Mouse (Mus musculus) forebrain, embryonic 10.5 days (tissue): ENCODE measurements at regions not wholly inside any gene's neighbourhood (a gene's known extent, or its start where the extent isn't known, plus 50 kb on each side); places are given as distances from the start of the nearest gene placed in this dataset.
A peak's percentile ranks its signal among the peaks of the same experiment; 100 is the strongest.

Experiments
- DNase-seq: peaks from one replicate; pipeline ENCODE4 v3.0.0-alpha.2; 2017; ENCODE audit warnings: low spot score; ENCODE audit errors: extremely low spot score
- H3K27ac ChIP-seq: fragments of 300-500 bp; sonication (generic); 2 replicates; pipeline ENCODE4 v1.5.1; 2016; ENCODE audit warnings: mild to moderate bottlenecking
- H3K27me3 ChIP-seq: fragments of 300-500 bp; sonication (generic); 2 replicates; pipeline ENCODE4 v1.6.1; 2016; ENCODE audit warnings: mild to moderate bottlenecking; ENCODE audit not compliant: poor library complexity, severe bottlenecking
- H3K36me3 ChIP-seq: fragments of 300-500 bp; sonication (generic); replicated peaks from 2 replicates; pipeline ENCODE4 v1.6.1; 2016; ENCODE audit warnings: mild to moderate bottlenecking, moderate library complexity
- H3K4me1 ChIP-seq: fragments of 300-500 bp; sonication (generic); 2 replicates; pipeline ENCODE4 v1.6.1; 2016
- H3K4me3 ChIP-seq: fragments of 300-500 bp; sonication (generic); 2 replicates; pipeline ENCODE4 v1.5.1; 2016; ENCODE audit warnings: mild to moderate bottlenecking, moderate library complexity
- H3K9me3 ChIP-seq: fragments of 300-500 bp; sonication (generic); 2 replicates; pipeline ENCODE4 v1.6.1; 2016; ENCODE audit warnings: mild to moderate bottlenecking, moderate library complexity
- WGBS: fragments of 180-500 bp; shearing (Covaris S2); methylation state at CpG from one replicate; pipeline ENCODE4 v1.1.7; 2016; 5-methylcytosine and 5-hydroxymethylcytosine counted together

- peaks cover 2% of the 10 kb centered on the region; the same call in 1 of the 2 replicates for H3K4me1 ChIP-seq
- H3K9me3 ChIP-seq: no peaks in the 10 kb centered on the region
- DNase-seq: no peak
- H3K27ac ChIP-seq: no peak overlapping the region
- no peak overlapping the region for H3K4me3 ChIP-seq
- no peaks in the 10 kb centered on the region for H3K27me3 ChIP-seq
- WGBS: 83% methylated on average over 2 of the region's 2 CpGs
- no peaks in the 10 kb centered on the region for H3K36me3 ChIP-seq
These were observed 625.8 kb downstream of the Gm826 start for GRCm38 (mm10) chr2:159708141-159708540.

- Histone ChIP-seq H3K36me3 (no peaks in the 10 kb centered on the region), H3K4me3 (no peak overlapping the region), H3K4me1 (peaks cover 8% of the 10 kb centered on the region), H3K27me3 (no peaks in the 10 kb centered on the region), H3K9me3 (no peaks in the 10 kb centered on the region), H3K27ac (no peak overlapping the region)
- WGBS: 28% methylated on average over 3 of the region's 3 CpGs
- no peak for DNase-seq
These were observed 619.3 kb downstream of the Gm826 start for GRCm38 (mm10) chr2:159714633-159715032.

- H3K27ac ChIP-seq: no peak overlapping the region
- H3K36me3 ChIP-seq: no peaks in the 10 kb centered on the region
- peaks cover 5% of the 10 kb centered on the region; the same call in 1 of the 2 replicates for H3K4me1 ChIP-seq
- 56% methylated on average over 2 of the region's 2 CpGs for WGBS
- no peak overlapping the region for H3K4me3 ChIP-seq
- H3K27me3 ChIP-seq: no peaks in the 10 kb centered on the region
- DNase-seq: no peak
- H3K9me3 ChIP-seq: 0 out of 2 replicates have a peak, but pooled peaks cover 5% of the 10 kb centered on the region
These were observed 615.2 kb downstream of the Gm826 start for GRCm38 (mm10) chr2:159718738-159719137.

- Histone ChIP-seq H3K27ac (no peak overlapping the region), H3K36me3 (no peaks in the 10 kb centered on the region), H3K9me3 (0 out of 2 replicates have a peak, but pooled peaks cover 5% of the 10 kb centered on the region), H3K4me3 (no peak overlapping the region), H3K27me3 (no peaks in the 10 kb centered on the region), H3K4me1 (peaks cover 4% of the 10 kb centered on the region)
- 45% methylated on average over 7 of the region's 7 CpGs for WGBS
- no peak for DNase-seq
These were observed 608.5 kb downstream of the Gm826 start for GRCm38 (mm10) chr2:159725158-159726076.

GRCm38 (mm10) chr2:159729301-159729700 lies 604.7 kb downstream of the Gm826 start:
- no peaks in the 10 kb centered on the region for H3K27me3 ChIP-seq
- no peak overlapping the region for H3K27ac ChIP-seq
- 85% methylated on average over 3 of the region's 3 CpGs for WGBS
- peaks cover 7% of the 10 kb centered on the region for H3K4me1 ChIP-seq
- no peak overlapping the region for H3K4me3 ChIP-seq
- no peaks in the 10 kb centered on the region for H3K36me3 ChIP-seq
- H3K9me3 ChIP-seq: no peaks in the 10 kb centered on the region
- no peak for DNase-seq

GRCm38 (mm10) chr2:159730221-159730620 lies 603.7 kb downstream of the Gm826 start:
- 92% methylated on average over 8 of the region's 8 CpGs for WGBS
- no peak for DNase-seq
- no peaks in the 10 kb centered on the region for H3K27me3 ChIP-seq
- H3K27ac ChIP-seq: no peak overlapping the region
- H3K4me1 ChIP-seq: peaks cover 4% of the 10 kb centered on the region
- no peaks in the 10 kb centered on the region for H3K36me3 ChIP-seq
- no peaks in the 10 kb centered on the region for H3K9me3 ChIP-seq
- no peak overlapping the region for H3K4me3 ChIP-seq

DNA sequence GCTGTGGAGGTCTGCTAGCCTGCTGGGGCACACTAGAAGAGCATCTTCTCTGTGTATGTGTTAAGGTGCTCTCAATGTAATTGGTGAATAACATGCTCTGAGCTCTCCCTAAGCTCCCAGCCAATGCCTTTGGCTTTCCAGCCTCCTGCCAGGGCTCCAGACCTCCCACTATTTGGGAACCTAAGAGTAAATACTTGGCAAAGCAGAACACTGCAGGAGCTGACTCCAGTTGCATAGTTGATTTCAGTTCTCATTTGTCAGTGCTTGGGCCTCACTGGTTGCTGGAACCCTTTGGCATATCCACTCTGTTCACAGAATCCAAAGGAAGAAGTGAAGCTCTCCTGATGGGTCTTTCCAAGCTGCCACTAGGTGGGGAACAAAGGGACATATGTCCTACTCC lies 602.7 kb downstream of the Gm826 start:
- H3K27ac ChIP-seq: no peak overlapping the region

DNA sequence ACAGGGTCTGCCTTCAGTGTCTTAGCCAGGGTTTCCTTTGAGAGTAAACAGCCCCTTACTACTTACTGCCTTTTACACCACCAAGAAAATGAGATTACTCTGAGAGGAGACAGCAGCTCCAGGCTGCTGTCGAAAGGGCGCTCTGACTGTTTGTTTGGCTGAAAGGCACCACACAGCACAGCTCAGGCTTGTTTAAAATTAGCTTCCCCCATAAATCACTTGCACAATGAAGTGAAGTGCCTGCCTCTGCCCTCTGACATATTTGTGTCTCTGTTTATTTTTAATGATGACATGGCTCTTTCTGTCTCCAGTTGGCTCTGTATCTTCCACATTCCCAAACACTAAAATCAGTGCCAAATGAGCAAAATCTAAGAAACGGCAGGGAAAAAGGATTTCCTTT lies 601.5 kb downstream of the Gm826 start:
- Histone ChIP-seq H3K9me3 (no peaks in the 10 kb centered on the region), H3K36me3 (no peaks in the 10 kb centered on the region), H3K4me3 (no peak overlapping the region), H3K27ac (no peak overlapping the region), H3K4me1 (0 out of 2 replicates have a peak, but pooled peaks cover 3% of the 10 kb centered on the region), H3K27me3 (no peaks in the 10 kb centered on the region)
- no peak for DNase-seq
- WGBS: 56% methylated on average over 3 of the region's 3 CpGs

More for the DNA sequence above, 602.7 kb downstream of the Gm826 start:
- no peak overlapping the region for H3K4me3 ChIP-seq
- H3K4me1 ChIP-seq: 0 out of 2 replicates have a peak, but pooled peaks cover 3% of the 10 kb centered on the region
- H3K36me3 ChIP-seq: no peaks in the 10 kb centered on the region
- H3K9me3 ChIP-seq: no peaks in the 10 kb centered on the region
- DNase-seq: no peak
- no peaks in the 10 kb centered on the region for H3K27me3 ChIP-seq

GRCm38 (mm10) chr2:159734576-159734975 lies 599.4 kb downstream of the Gm826 start:
- Histone ChIP-seq H3K9me3 (no peaks in the 10 kb centered on the region), H3K4me3 (no peak overlapping the region), H3K27me3 (no peaks in the 10 kb centered on the region), H3K27ac (no peak overlapping the region), H3K4me1 (0 out of 2 replicates have a peak, but pooled peaks cover 3% of the 10 kb centered on the region), H3K36me3 (no peaks in the 10 kb centered on the region)
- no peak for DNase-seq
- 80% methylated on average over 5 of the region's 5 CpGs for WGBS

GRCm38 (mm10) chr2:159755541-159756011 lies 578.4 kb downstream of the Gm826 start:
- Histone ChIP-seq H3K4me3 (no peak overlapping the region), H3K9me3 (no peaks in the 10 kb centered on the region), H3K36me3 (no peaks in the 10 kb centered on the region), H3K4me1 (peaks cover 13% of the 10 kb centered on the region), H3K27ac (peak overlapping the region; percentile 77), H3K27me3 (no peaks in the 10 kb centered on the region)
- WGBS: 53% methylated on average over 7 of the region's 7 CpGs
- DNase-seq: no peak

GRCm38 (mm10) chr2:159760806-159761205 lies 573.2 kb downstream of the Gm826 start:
- DNase-seq: no peak
- H3K27me3 ChIP-seq: no peaks in the 10 kb centered on the region
- H3K27ac ChIP-seq: no peak overlapping the region
- H3K4me1 ChIP-seq: peaks cover 5% of the 10 kb centered on the region
- no peaks in the 10 kb centered on the region for H3K36me3 ChIP-seq
- no peaks in the 10 kb centered on the region for H3K9me3 ChIP-seq
- WGBS: 89% methylated on average over 6 of the region's 6 CpGs
- no peak overlapping the region for H3K4me3 ChIP-seq

DNA sequence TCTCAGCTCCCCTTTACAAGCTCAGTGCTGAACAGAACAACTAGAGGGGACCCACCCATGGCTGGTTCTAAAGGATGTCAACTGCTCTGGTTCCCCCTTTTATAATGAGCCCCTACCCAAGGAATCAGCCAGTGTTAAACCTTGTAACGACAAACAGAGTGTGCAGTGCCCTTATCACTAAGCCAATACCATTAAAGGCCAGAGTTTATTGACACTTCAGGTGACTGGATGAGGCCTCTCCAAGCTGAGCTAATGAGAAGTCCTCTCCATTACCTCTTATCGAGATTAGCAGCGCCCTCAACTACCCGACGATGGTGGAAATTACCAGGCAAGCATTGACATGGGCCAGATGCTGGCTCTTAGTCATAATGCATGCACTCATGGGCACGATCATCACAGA lies 570.8 kb downstream of the Gm826 start:
- DNase-seq: no peak
- Histone ChIP-seq H3K27ac (no peak overlapping the region), H3K36me3 (no peaks in the 10 kb centered on the region), H3K9me3 (no peaks in the 10 kb centered on the region), H3K4me3 (no peak overlapping the region), H3K4me1 (no peaks in the 10 kb centered on the region), H3K27me3 (no peaks in the 10 kb centered on the region)
- WGBS: 90% methylated on average over 6 of the region's 6 CpGs
